Mouse (Mus musculus) gastrocnemius, adult 2 months (tissue): Measurements from ENCODE around the gene Ilvbl. TPM values are rescaled to one million over a fixed set of nuclear protein-coding genes. Genes with fewer than 3 reads are reported as not detected.

Source experiments
- DNase-seq: peaks from one replicate; pipeline ENCODE4 v3.0.0; 2022
- H3K27ac ChIP-seq: fragments of 200-600 bp; 2 replicates; pipeline ENCODE4 v1.8.1; 2022; ENCODE audit warnings: mild to moderate bottlenecking
- H3K4me3 ChIP-seq: fragments of 200-600 bp; 2 replicates; pipeline ENCODE4 v1.8.1; 2022; ENCODE audit warnings: mild to moderate bottlenecking, moderate library complexity
- CTCF ChIP-seq: fragments of 200-600 bp; IDR thresholded peaks from 2 replicates; pipeline ENCODE4 v1.8.1; 2022; ENCODE audit warnings: antibody characterized with exemption, mild to moderate bottlenecking, moderate library complexity
- intact Hi-C: fragments of 180-260 bp; cut with DNase I; formaldehyde crosslinking; loops from one replicate; pipeline ENCODE4 v1.15.1; 2025
- total RNA-seq, 2 experiments: library from RNA; stranded (reverse); gene quantifications; 2 replicates each; pipeline ENCODE4 v1.2.3; 2021

Gene Ilvbl
- total RNA-seq, 2 experiments from 2014 or later, result 9.0 to 17.9 TPM

DNA sequence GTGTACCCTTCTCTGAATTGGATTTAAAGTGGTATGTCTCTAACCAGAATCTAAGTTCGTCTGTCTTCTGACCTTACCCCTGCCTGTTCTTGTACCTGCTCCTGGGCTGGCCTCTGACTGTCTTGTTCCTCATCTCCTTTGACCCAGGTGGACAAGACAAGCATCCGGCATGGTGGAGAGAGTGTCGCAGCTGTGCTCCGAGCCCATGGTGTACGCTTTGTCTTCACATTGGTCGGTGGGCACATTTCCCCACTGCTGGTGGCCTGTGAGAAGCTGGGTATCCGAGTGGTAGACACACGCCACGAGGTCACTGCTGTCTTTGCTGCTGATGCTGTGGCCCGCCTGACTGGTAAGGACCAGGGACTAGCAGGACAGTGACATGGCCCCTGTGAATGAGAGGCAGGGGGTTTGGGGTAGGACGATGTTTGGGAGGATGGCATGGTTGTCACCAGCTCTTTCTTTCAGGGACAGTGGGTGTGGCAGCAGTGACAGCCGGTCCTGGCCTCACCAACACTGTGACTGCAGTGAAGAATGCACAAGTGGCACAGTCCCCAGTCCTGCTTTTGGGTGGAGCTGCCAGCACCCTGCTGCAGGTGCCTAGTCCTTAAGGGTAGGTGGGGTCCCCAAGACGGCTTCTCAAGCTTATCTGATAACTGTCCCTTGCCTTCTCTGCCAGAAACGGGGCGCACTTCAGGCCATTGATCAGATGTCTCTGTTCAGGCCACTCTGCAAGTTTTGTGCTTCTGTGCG lies 2.5 kb downstream of the Ilvbl start:
- intact Hi-C loops, result loop anchor here (10.0 kb wide), 1 partner anchor 112 kb away; the partner anchor contains the start of gene Pdxk
- no peak for DNase-seq
- H3K27ac ChIP-seq, result no peak overlapping the region
- TF ChIP-seq CTCF, result no peak
- no peak overlapping the region for H3K4me3 ChIP-seq

DNA sequence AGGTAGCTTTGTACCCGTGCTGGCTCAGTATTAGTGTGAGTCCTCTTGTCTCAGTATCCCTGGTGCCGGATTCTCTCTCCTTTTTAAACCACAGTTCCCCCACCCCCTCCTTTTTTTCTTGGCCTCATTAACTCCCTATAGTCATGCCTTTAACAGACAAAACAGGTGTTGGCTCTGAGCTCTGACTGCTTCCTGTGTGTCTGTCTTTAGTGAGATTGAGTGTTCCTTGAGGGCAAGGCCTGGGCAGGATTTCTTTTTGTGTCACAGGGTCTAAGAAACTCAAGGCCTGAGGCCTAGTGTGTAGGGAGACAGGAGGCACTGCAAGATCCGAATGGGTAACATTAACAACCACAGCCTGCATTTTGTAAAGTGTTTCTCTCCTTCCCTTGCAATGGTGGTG lies 4.1 kb downstream of the Ilvbl start:
- H3K27ac ChIP-seq, result no peak overlapping the region
- intact Hi-C loops, result loop anchor here (10.0 kb wide), 1 partner anchor 113 kb away; the partner anchor contains the start of gene Pdxk
- DNase-seq, result no peak
- TF ChIP-seq CTCF, result no peak
- no peak overlapping the region for H3K4me3 ChIP-seq

DNA sequence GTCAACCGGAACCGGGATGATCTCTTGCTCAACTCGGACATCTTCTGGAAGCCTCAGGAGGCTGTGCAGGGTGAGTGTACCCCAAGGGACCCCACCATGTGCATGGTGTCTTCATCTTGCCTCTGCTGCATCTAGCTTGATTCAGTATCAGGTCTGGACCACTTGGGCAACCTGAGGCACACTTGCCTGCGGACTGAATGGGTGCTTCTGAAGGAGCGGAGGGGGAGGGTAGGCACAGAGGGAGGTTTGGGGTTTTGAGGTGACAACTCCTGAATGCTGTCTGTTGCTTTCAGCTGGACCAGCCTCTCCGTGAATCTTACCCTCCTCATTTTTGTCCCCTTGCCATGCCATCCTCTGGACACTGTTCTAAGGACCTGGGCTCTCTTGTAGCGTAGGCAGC lies 7.0 kb downstream of the Ilvbl start:
- intact Hi-C loops, result no loop called here
- DNase-seq, result no peak
- Histone ChIP-seq H3K27ac (no peak overlapping the region), H3K4me3 (no peak overlapping the region)
- no peak for TF ChIP-seq CTCF

DNA sequence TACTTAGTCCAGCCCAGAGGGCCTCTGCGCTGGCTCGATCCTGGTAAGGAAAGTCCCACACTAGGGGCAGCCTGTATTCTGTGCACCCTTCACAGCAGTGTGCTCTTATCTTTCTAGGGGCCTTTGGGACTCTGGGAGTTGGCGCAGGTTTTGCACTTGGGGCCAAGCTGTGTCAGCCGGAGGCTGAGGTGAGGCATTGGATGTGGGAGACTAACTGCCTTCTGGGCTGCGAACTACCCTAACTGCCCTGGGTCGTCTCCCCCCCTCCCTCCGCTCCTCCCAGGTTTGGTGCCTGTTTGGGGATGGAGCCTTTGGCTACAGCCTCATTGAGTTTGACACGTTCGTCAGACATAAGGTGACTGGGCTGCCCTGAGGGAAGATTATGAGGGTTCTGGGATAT lies 9.2 kb downstream of the Ilvbl start:
- TF ChIP-seq CTCF, result no peak
- intact Hi-C loops, result no loop called here
- no peak overlapping the region for H3K4me3 ChIP-seq
- no peak overlapping the region for H3K27ac ChIP-seq
- DNase-seq, result no peak

DNA sequence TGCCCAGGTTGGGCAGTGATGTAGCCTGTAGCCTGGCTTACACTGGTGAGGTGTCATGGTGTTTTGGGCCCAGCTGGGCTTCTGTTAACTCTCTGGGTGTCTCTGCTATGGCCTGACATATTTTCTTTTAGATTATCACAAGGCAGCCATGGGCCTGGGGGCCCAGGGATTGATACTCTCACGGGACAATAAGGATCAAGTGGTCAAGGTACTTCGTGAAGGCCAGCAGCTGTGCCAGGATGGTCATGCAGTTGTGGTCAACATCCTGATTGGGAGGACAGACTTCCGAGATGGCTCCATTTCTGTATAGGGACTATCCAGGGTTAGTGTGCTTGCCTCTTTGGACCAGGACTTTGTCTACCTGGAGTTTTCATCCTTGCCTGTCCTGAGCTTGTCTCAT lies 9.8 kb downstream of the Ilvbl start:
- Histone ChIP-seq H3K27ac (no peak overlapping the region), H3K4me3 (no peak overlapping the region)
- intact Hi-C loops, result no loop called here
- no peak for DNase-seq
- TF ChIP-seq CTCF, result no peak

DNA sequence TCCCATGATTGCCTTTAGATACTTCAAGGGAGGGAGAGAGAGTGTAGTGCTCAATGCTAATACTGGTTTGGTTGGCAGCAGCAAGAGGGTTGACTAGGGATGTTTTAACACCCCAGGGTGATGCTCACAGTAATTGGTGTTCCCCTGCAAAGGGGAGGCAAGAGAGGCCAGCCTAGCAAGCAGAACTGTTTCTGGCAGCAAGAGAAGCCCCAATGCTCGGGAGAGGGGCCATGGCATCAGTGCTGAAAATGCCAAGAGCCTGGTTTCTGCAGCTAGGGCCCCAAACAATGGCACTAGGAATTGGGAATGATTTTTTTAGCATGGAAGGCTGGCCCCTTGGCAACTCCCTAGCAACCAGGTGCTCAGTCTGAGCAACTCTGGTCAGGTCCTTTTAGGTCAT lies 10.8 kb downstream of the Ilvbl start:
- Histone ChIP-seq H3K4me3 (no peak overlapping the region), H3K27ac (no peak overlapping the region)
- no peak for TF ChIP-seq CTCF
- DNase-seq, result no peak
- intact Hi-C loops, result no loop called here

DNA sequence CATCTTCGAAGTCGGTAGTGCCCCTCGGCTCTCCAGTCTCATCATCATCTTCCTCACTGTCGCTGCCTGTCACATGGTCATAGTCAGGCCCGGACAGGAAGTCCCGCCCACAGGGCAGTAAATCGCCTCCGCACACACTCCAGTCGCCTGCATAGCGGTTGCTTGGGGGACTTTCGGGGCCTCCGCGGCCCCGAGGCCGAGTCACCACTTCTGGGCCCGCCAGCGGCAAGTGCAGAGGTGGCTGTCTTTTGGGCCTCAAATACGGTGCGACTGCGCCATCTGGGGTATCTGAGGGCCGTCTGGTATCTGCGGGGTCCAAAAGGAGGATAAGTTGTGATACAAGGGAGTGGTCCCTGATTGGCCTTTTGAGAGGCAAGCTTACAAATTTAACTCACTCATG lies 11.5 kb downstream of the Ilvbl start:
- TF ChIP-seq CTCF, result no peak
- intact Hi-C loops, result no loop called here

DNA sequence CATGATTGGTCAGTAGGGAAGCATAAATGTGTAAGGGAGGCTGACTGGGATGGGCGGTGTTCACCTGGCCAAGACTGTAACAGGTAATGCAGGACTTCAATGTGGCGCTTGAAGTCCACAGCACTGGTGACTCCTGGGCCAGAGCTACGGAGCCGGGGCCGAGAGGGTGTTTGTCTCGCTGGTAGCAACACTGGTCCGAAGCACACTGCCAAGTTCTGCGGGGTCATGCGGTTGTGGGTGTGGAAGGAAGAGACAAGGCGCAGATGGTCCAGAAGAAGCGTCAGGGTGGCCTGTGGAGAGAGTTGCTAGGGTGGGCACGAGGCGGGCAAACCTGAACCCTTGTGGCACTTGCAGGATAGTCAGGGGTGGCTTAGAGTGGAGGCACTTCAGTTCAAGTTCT lies 11.9 kb downstream of the Ilvbl start:
- H3K27ac ChIP-seq, result no peak overlapping the region
- H3K4me3 ChIP-seq, result no peak overlapping the region
- no peak for DNase-seq
- no peak for TF ChIP-seq CTCF
- intact Hi-C loops, result no loop called here

More for the DNA sequence above, 11.5 kb downstream of the Ilvbl start:
- Histone ChIP-seq H3K4me3 (no peak overlapping the region), H3K27ac (no peak overlapping the region)
- DNase-seq, result no peak

DNA sequence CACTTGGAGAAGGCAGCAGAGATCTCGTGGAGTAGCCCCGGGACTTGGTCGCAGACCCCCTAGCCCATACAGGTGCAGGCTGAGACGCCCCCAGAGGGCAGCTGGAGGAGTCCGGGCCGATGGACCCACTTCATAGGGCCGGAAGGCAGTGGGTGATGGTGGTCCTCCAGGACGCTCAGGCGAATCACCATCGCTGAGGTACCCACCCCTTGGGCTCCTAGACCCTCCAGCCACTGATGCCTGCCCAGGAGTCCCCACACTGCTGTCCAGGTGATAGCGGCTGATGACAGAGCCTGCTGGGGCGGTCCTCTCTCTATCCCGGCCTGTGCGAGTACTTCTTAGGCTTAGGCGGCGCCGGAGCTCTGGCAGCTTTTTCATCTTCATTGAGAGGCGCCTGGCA lies 15.1 kb downstream of the Ilvbl start:
- intact Hi-C loops, result no loop called here
- TF ChIP-seq CTCF, result no peak
- no peak overlapping the region for H3K27ac ChIP-seq

DNA sequence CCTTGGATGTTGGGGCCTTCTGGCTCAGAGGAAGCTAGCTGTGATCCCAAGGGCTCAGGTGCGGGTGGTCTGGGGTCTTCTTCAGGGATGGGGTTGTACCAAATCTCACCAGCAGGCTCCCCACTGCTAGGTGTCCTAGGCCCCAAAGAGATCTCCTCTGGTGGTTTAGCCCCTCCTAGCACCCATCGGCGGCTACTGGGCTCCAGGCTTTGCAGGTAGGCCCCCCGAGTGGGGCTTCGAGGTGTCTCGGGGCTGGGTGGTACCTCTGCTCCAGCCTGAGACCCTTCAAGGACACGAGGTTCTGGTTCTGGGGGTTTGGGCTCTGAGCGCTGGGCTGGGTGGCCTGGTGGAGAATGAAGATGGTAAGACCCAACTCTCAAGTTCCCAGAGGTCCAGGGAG lies 15.8 kb downstream of the Ilvbl start:
- TF ChIP-seq CTCF, result no peak
- intact Hi-C loops, result no loop called here
- H3K4me3 ChIP-seq, result no peak overlapping the region; the same call in 1 of the 2 replicates
- no peak for DNase-seq
- peak overlapping the region; percentile 93 for H3K27ac ChIP-seq

More for the DNA sequence above, 15.1 kb downstream of the Ilvbl start:
- DNase-seq, result no peak
- H3K4me3 ChIP-seq, result no peak overlapping the region

DNA sequence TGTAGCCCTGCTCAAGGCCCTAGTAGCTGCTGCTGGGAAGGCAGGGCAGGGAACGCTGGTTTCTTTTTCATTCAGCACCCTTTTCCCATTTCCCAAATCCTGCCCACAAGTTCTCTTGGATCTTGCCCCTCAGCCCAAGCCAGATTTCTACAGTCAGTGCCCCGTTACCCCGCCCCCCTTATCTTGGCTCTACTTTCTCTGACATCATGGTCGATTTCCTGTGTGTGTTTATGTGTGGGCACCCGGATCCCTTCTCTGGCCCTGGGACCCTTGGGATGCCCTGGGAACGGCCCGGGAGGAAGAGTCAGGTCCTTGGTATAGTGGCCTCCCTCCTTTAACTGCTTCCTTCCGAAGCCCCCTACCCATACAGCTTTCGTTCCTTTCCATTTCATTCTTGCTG lies 16.6 kb downstream of the Ilvbl start:
- Histone ChIP-seq H3K4me3 (peak overlapping the region; percentile 84), H3K27ac (peak overlapping the region; percentile 93)
- peak; percentile 34 for DNase-seq
- no peak for TF ChIP-seq CTCF
- intact Hi-C loops, result no loop called here

DNA sequence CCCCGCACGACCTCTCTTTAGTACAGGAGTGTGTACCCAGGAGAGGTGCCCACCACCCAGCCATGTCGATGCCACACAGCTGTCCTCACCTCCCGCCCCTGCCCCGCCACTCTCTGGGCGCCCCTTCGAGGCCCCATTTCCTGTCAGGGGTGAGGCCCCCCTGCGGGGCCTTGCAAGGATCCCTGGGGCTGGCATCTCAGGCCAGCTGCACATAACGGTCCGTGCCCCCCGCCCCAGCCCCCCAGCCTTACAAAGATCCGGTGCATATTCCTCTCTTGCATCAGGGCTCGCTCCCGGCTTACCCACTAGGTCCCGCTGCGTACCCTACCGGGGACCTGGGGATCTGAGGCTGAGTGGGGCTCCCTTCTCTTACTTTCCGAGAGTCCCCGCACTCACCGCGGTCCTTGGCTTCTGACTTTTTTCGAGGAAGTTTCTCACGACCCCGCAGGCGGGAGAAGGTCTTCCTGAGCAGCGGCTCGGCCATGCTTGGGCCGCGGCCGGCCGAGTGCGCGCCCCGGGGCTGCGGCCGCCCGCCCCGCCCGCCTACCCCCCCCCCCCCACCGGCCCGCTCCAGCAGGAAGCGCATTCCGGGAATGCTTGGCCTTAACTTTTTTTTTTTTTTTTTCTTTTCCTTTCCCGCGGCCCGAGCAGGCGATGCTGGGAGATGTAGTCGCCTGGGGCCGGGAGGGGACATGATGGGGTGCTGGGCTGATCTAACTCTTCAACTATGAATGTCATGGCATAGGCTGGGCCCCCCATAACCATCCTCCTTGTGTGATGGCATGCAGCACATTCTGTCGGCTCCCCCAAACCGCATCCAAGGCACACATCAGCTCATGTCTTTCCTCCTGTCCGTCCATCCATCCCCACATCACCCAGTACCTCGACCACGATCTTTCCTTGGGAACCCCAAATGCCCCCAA lies 17.5 kb downstream of the Ilvbl start, which contains the start of gene Syde1:
Gene Syde1 (minus strand): TSS at position 559 of the 923 bp plus-strand sequence.
- peak within 1 kb of the TSS; percentile 84 for H3K4me3 ChIP-seq
- TF ChIP-seq CTCF, result no peak; the same call in 1 of the 2 replicates
- intact Hi-C loops, result no loop called here
- peak; percentile 65 for DNase-seq
- peak within 1 kb of the TSS; percentile 93 for H3K27ac ChIP-seq

DNA sequence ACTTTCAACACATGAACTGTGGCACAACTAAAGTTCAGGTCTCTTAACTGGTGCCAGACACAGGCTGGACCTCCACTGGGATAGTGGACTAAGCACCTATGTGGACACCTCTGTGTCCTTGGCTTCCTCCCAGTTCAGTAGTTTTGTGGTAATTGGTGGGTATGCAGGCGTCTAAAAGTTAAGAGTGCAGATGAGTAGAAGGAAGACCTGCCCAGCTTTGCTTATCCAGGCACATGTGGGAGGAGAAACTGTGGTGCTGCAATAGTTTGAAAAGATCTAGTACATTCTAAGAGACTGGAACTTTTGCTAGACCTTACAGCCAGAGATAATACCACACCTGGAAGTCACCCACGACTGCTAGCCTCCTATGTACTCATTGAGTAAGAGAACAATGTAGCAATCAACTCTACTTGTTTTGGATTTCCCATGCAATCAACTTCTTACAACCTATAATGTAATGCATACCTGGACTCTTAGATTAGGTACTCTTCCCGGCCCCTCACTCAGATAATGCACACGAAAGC lies 18.8 kb downstream of the Ilvbl start:
- H3K4me3 ChIP-seq, result no peak overlapping the region
- intact Hi-C loops, result no loop called here

More for the DNA sequence above, 18.8 kb downstream of the Ilvbl start:
- no peak overlapping the region for H3K27ac ChIP-seq
- no peak for TF ChIP-seq CTCF
- DNase-seq, result no peak
